Mouse (Mus musculus) retina, embryonic 14.5 days (tissue): ENCODE data around the gene 4921517D22Rik.

Source experiments
- DNase-seq: peaks from one replicate; pipeline ENCODE4 v3.0.0-alpha.2; 2015; ENCODE audit warnings: low spot score

The 4921517D22Rik gene

GRCm38 (mm10) chr13:59660371-59660770 lies 33.5 kb downstream of the 4921517D22Rik start:
- DNase-seq = no peak

GRCm38 (mm10) chr13:59657781-59658180 lies 36.1 kb downstream of the 4921517D22Rik start:
- DNase-seq = no peak

- no peak for DNase-seq
Measured at GRCm38 (mm10) chr13:59656975-59657388, 36.9 kb downstream of the 4921517D22Rik start.

- DNase-seq = no peak
Measured at GRCm38 (mm10) chr13:59656316-59656832, 37.5 kb downstream of the 4921517D22Rik start.

GRCm38 (mm10) chr13:59655718-59656315 lies 38.1 kb downstream of the 4921517D22Rik start:
- no peak for DNase-seq

GRCm38 (mm10) chr13:59654465-59654864 lies 39.4 kb downstream of the 4921517D22Rik start:
- DNase-seq = no peak

GRCm38 (mm10) chr13:59653136-59653535 lies 40.8 kb downstream of the 4921517D22Rik start:
- DNase-seq = no peak

- DNase-seq = no peak
Measured at GRCm38 (mm10) chr13:59652651-59653050, 41.3 kb downstream of the 4921517D22Rik start.

- no peak for DNase-seq
Measured at GRCm38 (mm10) chr13:59649781-59650180, 44.1 kb downstream of the 4921517D22Rik start.

GRCm38 (mm10) chr13:59648598-59648997 lies 45.3 kb downstream of the 4921517D22Rik start:
- no peak for DNase-seq

GRCm38 (mm10) chr13:59647484-59647883 lies 46.4 kb downstream of the 4921517D22Rik start:
- no peak for DNase-seq

- DNase-seq = peak; percentile 40
Measured at GRCm38 (mm10) chr13:59646674-59647244, 47.1 kb downstream of the 4921517D22Rik start.

- DNase-seq = no peak
Measured at GRCm38 (mm10) chr13:59645491-59645890, 48.4 kb downstream of the 4921517D22Rik start.

- DNase-seq = no peak
Measured at GRCm38 (mm10) chr13:59642818-59643217, 51.1 kb downstream of the 4921517D22Rik start.

- no peak for DNase-seq
Measured at GRCm38 (mm10) chr13:59640178-59640440, 53.8 kb downstream of the 4921517D22Rik start.

GRCm38 (mm10) chr13:59639368-59640177 lies 54.3 kb downstream of the 4921517D22Rik start:
- DNase-seq = no peak

- DNase-seq = no peak
Measured at GRCm38 (mm10) chr13:59637800-59638199, 56.1 kb downstream of the 4921517D22Rik start.
